Mouse (Mus musculus): ENCODE measurements around the gene Yif1a. TPM values are rescaled to one million over a fixed set of nuclear protein-coding genes. Genes with fewer than 3 reads are reported as not detected.

Gene Yif1a
- polyA plus RNA-seq, 1 experiment from 2014 or later = 105 TPM

DNA sequence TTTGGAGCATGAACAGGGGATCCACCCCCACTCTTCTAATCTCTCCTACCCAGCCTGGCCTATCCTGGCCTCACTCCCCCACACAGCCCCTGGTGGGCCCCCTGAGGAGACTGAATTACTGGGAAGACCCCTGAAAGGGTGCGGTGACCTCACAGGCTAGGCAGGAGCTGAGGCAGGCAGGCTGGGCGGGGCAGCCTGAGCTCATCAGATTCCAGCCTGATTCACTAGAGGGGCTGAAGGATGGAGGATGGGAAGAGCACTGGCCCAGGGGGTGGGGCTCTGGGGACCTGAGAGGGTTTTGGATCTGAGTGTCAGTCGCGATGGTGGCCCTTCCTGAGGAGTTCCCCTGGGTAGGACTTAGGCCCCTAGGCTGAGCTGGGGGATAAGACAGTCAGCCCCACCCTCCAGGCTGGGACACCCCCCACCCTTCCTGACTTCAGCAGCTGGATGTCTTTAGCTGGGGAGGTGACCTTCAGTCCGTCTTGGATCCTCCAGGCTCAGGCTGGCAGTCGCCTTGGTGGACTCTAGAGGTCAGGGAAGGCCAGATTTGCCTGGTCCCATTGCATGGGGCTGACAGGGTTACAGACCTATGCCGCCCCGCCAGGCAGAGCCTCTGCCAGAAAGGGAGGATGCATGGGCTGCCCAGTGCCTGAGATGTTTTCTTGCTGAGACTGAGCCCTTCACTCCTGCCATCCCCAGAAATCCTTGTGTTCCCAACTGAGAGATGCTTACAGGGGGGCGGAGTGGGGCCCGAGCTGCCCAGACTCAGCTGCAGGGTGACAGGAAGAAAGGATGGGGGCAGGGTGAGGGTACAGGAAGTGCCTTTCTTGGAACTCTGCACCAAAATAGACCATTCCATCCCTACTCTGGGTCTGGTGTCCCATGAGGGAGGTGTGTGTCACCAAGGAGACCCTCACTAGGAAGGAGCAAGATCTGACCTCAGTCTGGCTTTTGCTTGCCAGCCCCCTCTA lies 29.3 kb upstream of the Yif1a start:
- Histone ChIP-seq H3K9ac (replicated peaks; ENCODE audit: low read depth) (no peak overlapping the region), H3K4me3 (ENCODE audit: low read depth, low read length) (no peak overlapping the region), H3K4me1 (ENCODE audit: insufficient read depth, low read depth, low read length) (peaks cover 13% of the 10 kb centered on the region; the same call in 1 of the 2 replicates), H3K36me3 (ENCODE audit: insufficient read depth, low read length) (no peaks in the 10 kb centered on the region), H3K27ac (ENCODE audit: low read length) (peak overlapping the region; percentile 66), H3K4me2 (replicated peaks; ENCODE audit: low read depth, low read length) (0 out of 2 replicates have a peak overlapping the region, but pooled peaks have one; percentile 5), H3K9me3 (ENCODE audit: low read length) (no peaks in the 10 kb centered on the region), H3K27me3 (replicated peaks; ENCODE audit: insufficient read depth, low read length) (no peaks in the 10 kb centered on the region)
- ATAC-seq (peak; percentile 64), DNase-seq (ENCODE audit: low spot score) (peak; percentile 59)
- TF ChIP-seq CTCF (IDR thresholded peaks at IDR 0.05) (no peak), EP300 (IDR thresholded peaks at IDR 0.05) (no peak)
- 16% methylated on average over 10 of the region's 10 CpGs for WGBS

DNA sequence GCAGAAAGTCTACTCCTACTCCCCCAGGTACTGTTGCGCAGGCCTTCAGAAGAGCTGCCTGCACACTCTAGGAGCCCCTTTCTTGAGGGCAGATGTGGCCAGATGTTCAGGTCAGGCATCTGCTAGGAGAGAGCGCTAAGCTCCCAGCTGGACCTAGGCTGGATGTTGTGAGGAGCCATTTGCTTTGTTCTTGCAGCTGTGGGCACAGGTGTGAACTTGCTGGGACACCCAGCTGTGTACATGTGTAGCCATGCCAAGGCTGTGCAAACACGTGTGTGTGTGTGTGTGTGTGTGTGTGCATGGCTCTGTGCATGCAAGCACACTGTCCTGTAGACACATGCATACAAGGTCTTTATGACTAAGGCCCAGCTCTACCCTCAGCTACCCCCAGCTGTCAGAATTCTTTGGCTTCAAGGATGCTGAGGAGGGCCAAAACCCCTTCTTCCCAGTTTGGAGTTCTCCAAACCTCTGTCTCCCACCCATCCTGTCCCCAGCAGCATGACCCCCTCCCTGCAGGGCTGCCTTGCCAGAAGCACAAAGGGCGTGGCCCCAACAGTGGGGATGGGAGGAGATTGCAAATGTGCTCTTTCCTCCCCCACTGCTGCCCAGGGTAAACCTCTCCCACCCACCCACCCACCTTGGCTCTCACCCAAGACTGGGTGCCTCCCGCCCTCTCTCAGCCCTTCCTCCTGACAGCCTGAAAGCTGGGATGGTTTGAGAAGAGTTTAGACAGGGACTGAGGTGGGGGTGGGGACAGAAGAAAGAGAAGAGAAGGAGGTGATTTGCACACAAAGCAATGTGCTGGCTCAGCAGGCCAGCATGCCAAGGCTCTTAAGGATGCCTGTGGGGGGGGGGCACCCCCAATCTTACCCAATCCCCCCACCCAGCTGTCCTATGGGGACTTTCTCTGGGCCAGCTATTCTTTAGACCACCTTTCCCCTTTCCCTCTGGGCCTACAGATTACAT lies 27.7 kb upstream of the Yif1a start:
- Histone ChIP-seq H3K4me1 (ENCODE audit: insufficient read depth, low read depth, low read length) (peaks cover 13% of the 10 kb centered on the region; the same call in 1 of the 2 replicates), H3K27me3 (replicated peaks; ENCODE audit: insufficient read depth, low read length) (no peaks in the 10 kb centered on the region)

DNA sequence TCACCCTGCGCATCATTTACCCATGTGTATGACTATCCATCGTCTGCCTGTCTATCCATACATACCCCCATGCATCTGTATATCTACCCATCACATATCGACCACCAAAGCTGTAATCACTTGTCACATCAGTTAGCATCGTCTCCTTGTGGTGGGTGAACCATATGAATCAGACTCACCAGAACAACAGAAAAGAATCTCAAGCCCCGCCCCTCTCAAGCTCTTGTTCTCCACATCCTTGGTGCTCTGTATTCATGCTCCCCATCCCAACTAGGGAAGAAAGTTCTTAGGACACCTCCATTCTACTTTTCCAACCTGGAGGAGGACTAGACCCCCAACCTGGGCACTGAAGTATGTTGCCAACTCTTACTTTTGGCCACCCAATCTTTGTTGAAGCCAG lies 26.3 kb upstream of the Yif1a start:
- no peak overlapping the region for H3K4me2 ChIP-seq (replicated peaks; ENCODE audit: low read depth, low read length)
- H3K9me3 ChIP-seq (ENCODE audit: low read length) = no peaks in the 10 kb centered on the region
- H3K4me3 ChIP-seq (ENCODE audit: low read depth, low read length) = no peak overlapping the region
- ATAC-seq = no peak
- DNase-seq (ENCODE audit: low spot score) = no peak
- TF ChIP-seq CTCF (IDR thresholded peaks at IDR 0.05) = no peak
- TF ChIP-seq EP300 (IDR thresholded peaks at IDR 0.05) = no peak
- no peaks in the 10 kb centered on the region for H3K36me3 ChIP-seq (ENCODE audit: insufficient read depth, low read length)
- WGBS = 66% methylated on average over 5 of the region's 5 CpGs
- H3K4me1 ChIP-seq (ENCODE audit: insufficient read depth, low read depth, low read length) = peaks cover 16% of the 10 kb centered on the region; the same call in 1 of the 2 replicates
- H3K27me3 ChIP-seq (replicated peaks; ENCODE audit: insufficient read depth, low read length) = no peaks in the 10 kb centered on the region
- H3K9ac ChIP-seq (replicated peaks; ENCODE audit: low read depth) = no peak overlapping the region
- H3K27ac ChIP-seq (ENCODE audit: low read length) = no peak overlapping the region

More for the DNA sequence above, 27.7 kb upstream of the Yif1a start:
- Histone ChIP-seq H3K9ac (replicated peaks; ENCODE audit: low read depth) (no peak overlapping the region), H3K4me3 (ENCODE audit: low read depth, low read length) (no peak overlapping the region), H3K9me3 (ENCODE audit: low read length) (no peaks in the 10 kb centered on the region), H3K27ac (ENCODE audit: low read length) (peak overlapping the region; percentile 38; the same call in 1 of the 2 replicates), H3K4me2 (replicated peaks; ENCODE audit: low read depth, low read length) (no peak overlapping the region), H3K36me3 (ENCODE audit: insufficient read depth, low read length) (no peaks in the 10 kb centered on the region)
- DNase-seq (ENCODE audit: low spot score) (peak; percentile 58), ATAC-seq (peak; percentile 32)
- TF ChIP-seq CTCF (IDR thresholded peaks at IDR 0.05) = no peak
- TF ChIP-seq EP300 (IDR thresholded peaks at IDR 0.05) = no peak
- WGBS = 27% methylated on average over 5 of the region's 5 CpGs

DNA sequence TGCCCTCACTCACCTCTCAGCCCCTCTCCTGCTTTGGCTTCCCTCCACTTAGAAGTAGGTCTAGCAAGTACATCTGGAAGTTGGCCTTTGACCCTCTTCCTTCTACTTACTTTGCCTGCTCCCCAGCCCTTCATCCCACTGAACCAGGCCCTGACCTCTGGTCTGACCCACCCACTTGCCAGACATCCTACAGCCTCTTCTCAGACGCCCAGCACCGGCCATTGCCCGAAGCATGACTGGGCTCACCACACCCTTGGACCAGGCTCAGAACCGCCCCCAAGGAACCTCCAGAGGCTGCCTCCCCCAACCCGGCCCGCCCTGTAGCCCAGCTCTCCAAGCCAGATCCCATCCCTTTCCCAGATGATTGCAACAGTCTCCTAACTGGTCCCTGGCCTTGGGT lies 25.9 kb upstream of the Yif1a start:
- DNase-seq (ENCODE audit: low spot score) (no peak), ATAC-seq (no peak)
- H3K9me3 ChIP-seq (ENCODE audit: low read length) = no peaks in the 10 kb centered on the region
- H3K27me3 ChIP-seq (replicated peaks; ENCODE audit: insufficient read depth, low read length) = no peaks in the 10 kb centered on the region
- H3K4me2 ChIP-seq (replicated peaks; ENCODE audit: low read depth, low read length) = no peak overlapping the region
- WGBS = 67% methylated on average over 6 of the region's 6 CpGs
- no peak overlapping the region for H3K9ac ChIP-seq (replicated peaks; ENCODE audit: low read depth)
- H3K27ac ChIP-seq (ENCODE audit: low read length) = no peak overlapping the region
- no peak overlapping the region for H3K4me3 ChIP-seq (ENCODE audit: low read depth, low read length)
- H3K36me3 ChIP-seq (ENCODE audit: insufficient read depth, low read length) = no peaks in the 10 kb centered on the region
- H3K4me1 ChIP-seq (ENCODE audit: insufficient read depth, low read depth, low read length) = peaks cover 19% of the 10 kb centered on the region; the same call in 1 of the 2 replicates
- TF ChIP-seq CTCF (IDR thresholded peaks at IDR 0.05) (no peak), EP300 (IDR thresholded peaks at IDR 0.05) (no peak)

DNA sequence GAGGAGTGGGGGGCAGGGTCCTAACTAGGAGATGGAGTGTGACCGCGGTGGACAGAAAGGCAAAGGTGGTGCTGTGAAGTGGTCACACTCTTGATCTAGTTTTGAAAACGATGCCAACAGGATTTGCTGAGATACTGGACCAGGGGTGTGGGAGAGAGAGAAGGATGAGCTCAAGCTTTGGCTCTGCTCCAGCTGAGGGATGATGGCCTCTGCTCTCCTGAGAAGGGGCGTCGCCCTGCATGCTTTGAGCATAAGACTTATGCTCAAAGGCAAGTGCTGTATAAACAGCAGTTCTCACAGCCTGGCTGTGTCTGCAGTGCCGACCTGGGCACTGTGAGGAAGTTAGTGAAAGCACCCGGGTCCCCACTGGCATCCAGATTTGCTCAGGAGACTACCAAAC lies 23.2 kb upstream of the Yif1a start:
- no peaks in the 10 kb centered on the region for H3K36me3 ChIP-seq (ENCODE audit: insufficient read depth, low read length)
- ATAC-seq = no peak
- peak; percentile 44 for DNase-seq (ENCODE audit: low spot score)
- TF ChIP-seq EP300 (IDR thresholded peaks at IDR 0.05) = no peak
- no peak overlapping the region for H3K4me2 ChIP-seq (replicated peaks; ENCODE audit: low read depth, low read length)
- 26% methylated on average over 7 of the region's 7 CpGs for WGBS
- H3K9me3 ChIP-seq (ENCODE audit: low read length) = no peaks in the 10 kb centered on the region
- no peak overlapping the region for H3K4me3 ChIP-seq (ENCODE audit: low read depth, low read length)
- H3K27ac ChIP-seq (ENCODE audit: low read length) = no peak overlapping the region
- peaks cover 22% of the 10 kb centered on the region; the same call in 1 of the 2 replicates for H3K4me1 ChIP-seq (ENCODE audit: insufficient read depth, low read depth, low read length)
- H3K9ac ChIP-seq (replicated peaks; ENCODE audit: low read depth) = no peak overlapping the region
- H3K27me3 ChIP-seq (replicated peaks; ENCODE audit: insufficient read depth, low read length) = 0 out of 2 replicates have a peak, but pooled peaks cover 11% of the 10 kb centered on the region
